Comparison of ENCODE assay signal across 9 mouse cellular contexts in genomic region chr2:139722700-139723099, GRCm38 (mm10). TPM values are rescaled to one million over a fixed set of nuclear protein-coding genes. Genes with fewer than 3 reads are reported as not detected.
DNase-seq lines count a peak whose midpoint lies in the region; ATAC-seq lines count a peak whose summit lies in the region.
"Had no signal": no experiment of that assay in that cellular context is flagged by ENCODE, and none has a peak within 500 bp of the region (broad histone marks: within the 10 kb centered on the region; RNA-seq: fewer than 3 reads in every experiment).

No protein-coding gene starts in this region.

- DNase-seq in forebrain, embryonic 10.5 days (ENCODE audit: extremely low spot score, low spot score) = peak; percentile 66
- DNase-seq in adrenal gland, adult 8-10 months = peak; percentile 54
- DNase-seq in embryo, embryonic 10 days (ENCODE audit: low spot score) = peak; percentile 73
- peak; percentile 36 to 57 for DNase-seq in heart, postnatal 14 days
- DNase-seq in layer of hippocampus, postnatal 10 days (ENCODE audit: low spot score in 2 of 2) = peak; percentile 45 to 52
- peak; percentile 64 to 70 for DNase-seq in lung, postnatal 4 days
- peak; percentile 8 for DNase-seq in testis, postnatal 14 days (ENCODE audit: low spot score)

- ATAC-seq in forebrain, embryonic 15.5 days (replicated peaks) = no peak

- no peak overlapping the region for H3K4me2 ChIP-seq in forebrain, embryonic 15.5 days (replicated peaks)
- H3K4me2 ChIP-seq: hindbrain, embryonic 15.5 days had no signal

- WGBS in forebrain, embryonic 10.5 days = 3% methylated on average over 1 of the region's 1 CpGs
- 0% methylated on average over 1 of the region's 1 CpGs for WGBS in forebrain, embryonic 15.5 days

- 0 out of 2 replicates have a peak, but pooled peaks cover 3% of the 10 kb centered on the region for H3K4me1 ChIP-seq in forebrain, embryonic 10.5 days
- 0 out of 2 replicates have a peak, but pooled peaks cover 3% of the 10 kb centered on the region for H3K4me1 ChIP-seq in forebrain, embryonic 15.5 days
- H3K4me1 ChIP-seq: hindbrain, embryonic 15.5 days had no signal

- no peak overlapping the region for H3K4me3 ChIP-seq in forebrain, embryonic 10.5 days
- no peak overlapping the region for H3K4me3 ChIP-seq in forebrain, embryonic 15.5 days
- H3K4me3 ChIP-seq: hindbrain, embryonic 15.5 days had no signal

- H3K27ac ChIP-seq in forebrain, embryonic 10.5 days = no peak overlapping the region
- no peak overlapping the region for H3K27ac ChIP-seq in forebrain, embryonic 15.5 days (replicated peaks)
- H3K27ac ChIP-seq: hindbrain, embryonic 15.5 days had no signal

- no peaks in the 10 kb centered on the region for H3K36me3 ChIP-seq in forebrain, embryonic 10.5 days (replicated peaks)
- no peaks in the 10 kb centered on the region for H3K36me3 ChIP-seq in forebrain, embryonic 15.5 days
- H3K36me3 ChIP-seq: hindbrain, embryonic 15.5 days had no signal

- H3K9me3 ChIP-seq in forebrain, embryonic 10.5 days = no peaks in the 10 kb centered on the region
- H3K9me3 ChIP-seq in forebrain, embryonic 15.5 days = no peaks in the 10 kb centered on the region
- H3K9me3 ChIP-seq: hindbrain, embryonic 15.5 days had no signal

- H3K27me3 ChIP-seq in forebrain, embryonic 10.5 days (ENCODE audit: poor library complexity, severe bottlenecking) = no peaks in the 10 kb centered on the region
- H3K27me3 ChIP-seq in forebrain, embryonic 15.5 days = no peaks in the 10 kb centered on the region
- H3K27me3 ChIP-seq: hindbrain, embryonic 15.5 days had no signal

- H3K9ac ChIP-seq in forebrain, embryonic 15.5 days (replicated peaks) = no peak overlapping the region
- H3K9ac ChIP-seq: hindbrain, embryonic 15.5 days had no signal

- intact Hi-C loops in heart, postnatal 14 days (cut with DNase I) = loop anchor here (2.0 kb wide), 1 partner anchor 132 kb away; no protein-coding TSS in a partner anchor

RNA-seq across cellular contexts. Expression of gene Ism1, which starts 44.7 kb away (rescaled TPM):
- polyA plus RNA-seq in forebrain, embryonic 10.5 days (2016; fragmentation: Nextera tagmentation; extraction: Ambion mirVana) = 0.58 and 0.61 TPM in 2 replicates
- polyA plus RNA-seq in forebrain, embryonic 15.5 days (2015; fragmentation: Nextera tagmentation; extraction: Ambion mirVana) = 0.34 and 0.52 TPM in 2 replicates
- total RNA-seq in adrenal gland, adult 8-10 months (2022) = 10 to 100 TPM; 24.7 to 38.5 (median 30.6) TPM
- under 1 TPM; 0.79 to 0.83 TPM for total RNA-seq in heart, postnatal 14 days (2021)
- total RNA-seq in layer of hippocampus, postnatal 10 days (2021) = 1 to 10 TPM; 5.1 to 6.1 TPM

Comparison
In these comparisons a context has a peak if more than half of its experiments do, and no peak if none do; other contexts are left out.
1. DNase-seq: peak in every context shown above with its lines; median percentile 73 in embryo, embryonic 10 days; 67 in lung, postnatal 4 days; 66 in forebrain, embryonic 10.5 days; 54 in adrenal gland, adult 8-10 months; 48 in layer of hippocampus, postnatal 10 days; 46 in heart, postnatal 14 days; 8 in testis, postnatal 14 days.